Comparison of ENCODE assay signal across 24 mouse cellular contexts in the genomic region with DNA sequence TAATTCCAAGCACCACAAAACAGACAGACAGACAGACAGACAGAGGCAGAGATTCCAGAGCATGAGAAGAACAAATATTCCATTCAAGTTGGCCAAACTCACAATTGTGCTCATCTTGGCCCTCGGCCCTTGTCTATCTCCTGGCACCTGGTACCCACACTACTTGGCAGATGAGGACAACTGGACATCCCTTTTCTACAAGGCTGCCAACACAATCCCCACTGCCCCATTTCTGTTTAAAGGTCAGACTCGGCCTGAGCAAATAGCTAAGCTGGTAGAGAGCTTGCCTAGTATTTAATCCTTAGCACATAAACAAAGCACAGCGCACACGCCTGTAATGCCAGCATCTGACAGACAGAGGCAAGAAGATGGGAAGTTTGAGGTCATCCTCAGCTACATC. TPM values are rescaled to one million over a fixed set of nuclear protein-coding genes. Genes with fewer than 3 reads are reported as not detected.
DNase-seq lines count a peak whose midpoint lies in the region; ATAC-seq lines count a peak whose summit lies in the region.
"Had no signal": no experiment of that assay in that cellular context is flagged by ENCODE, and none has a peak within 500 bp of the region (broad histone marks: within the 10 kb centered on the region; RNA-seq: fewer than 3 reads in every experiment).

No protein-coding gene starts in this region.

- peaks cover 25% of the 10 kb centered on the region; the same call in 1 of the 2 replicates for H3K4me1 ChIP-seq in kidney, embryonic 14.5 days (ENCODE audit: control insufficient read depth, insufficient read depth, low read length)
- H3K4me1 ChIP-seq in midbrain, embryonic 11.5 days (ENCODE audit: control insufficient read depth, insufficient read depth, low read length) = no peaks in the 10 kb centered on the region
- H3K4me1 ChIP-seq in midbrain, embryonic 10.5 days = peaks cover 15% of the 10 kb centered on the region

- no peak overlapping the region for H3K27ac ChIP-seq in kidney, embryonic 14.5 days (ENCODE audit: low read depth, low read length)
- no peak overlapping the region for H3K27ac ChIP-seq in midbrain, embryonic 11.5 days (ENCODE audit: low read depth, low read length)
- H3K27ac ChIP-seq in midbrain, embryonic 10.5 days (replicated peaks) = no peak overlapping the region
- H3K27ac ChIP-seq: forebrain, embryonic 10.5 days; forebrain, embryonic 13.5 days; heart, embryonic 10.5 days; hindbrain, embryonic 12.5 days; hindbrain, embryonic 15.5 days had no signal

- DNase-seq in heart, postnatal 10 days = peak; percentile 14 to 26
- DNase-seq in heart, adult 8-10 months (ENCODE audit: low spot score) = no peak
- peak; percentile 8 to 13 for DNase-seq in kidney, postnatal 36 days
- peak; percentile 56 for DNase-seq in midbrain, embryonic 11.5 days (ENCODE audit: low spot score, missing footprints)
- no peak for DNase-seq in midbrain, embryonic 10.5 days (ENCODE audit: low spot score)
- no peak for DNase-seq in c-Kit-positive CD71-positive TER-119-positive erythroid progenitor cells, embryonic 14.5 days (ENCODE audit: low spot score)
- DNase-seq: adrenal gland, postnatal 25 days; cerebellum, adult 18-20 months; cerebellum, adult 9-10 months; cerebellum, postnatal 14 days; gastrocnemius, postnatal 25 days had no signal

- no peak overlapping the region for H3K4me3 ChIP-seq in kidney, embryonic 14.5 days (ENCODE audit: low read length)
- no peak overlapping the region for H3K4me3 ChIP-seq in midbrain, embryonic 11.5 days (ENCODE audit: low read depth, low read length)
- no peak overlapping the region for H3K4me3 ChIP-seq in midbrain, embryonic 10.5 days
- H3K4me3 ChIP-seq: forebrain, embryonic 10.5 days; forebrain, embryonic 13.5 days; heart, embryonic 10.5 days; heart, embryonic 13.5 days; hindbrain, embryonic 12.5 days; hindbrain, embryonic 15.5 days had no signal

- intact Hi-C loops in heart, postnatal 10 days (cut with DNase I) = no loop called here

- H3K36me3 ChIP-seq in kidney, embryonic 14.5 days (ENCODE audit: control insufficient read depth, insufficient read depth, low read length) = no peaks in the 10 kb centered on the region
- no peaks in the 10 kb centered on the region for H3K36me3 ChIP-seq in midbrain, embryonic 11.5 days (ENCODE audit: control insufficient read depth, insufficient read depth, low read length)
- H3K36me3 ChIP-seq in midbrain, embryonic 10.5 days = no peaks in the 10 kb centered on the region
- H3K36me3 ChIP-seq: forebrain, embryonic 10.5 days; hindbrain, embryonic 12.5 days; hindbrain, embryonic 15.5 days had no signal

- no peak for ATAC-seq in kidney, embryonic 14.5 days (ENCODE audit: low FRiP score, low TSS enrichment)
- no peak for ATAC-seq in midbrain, embryonic 11.5 days (ENCODE audit: low FRiP score)
- ATAC-seq: activated CD4-positive, CD25-positive, alpha-beta regulatory T cell, adult 4 months; CD4-positive, CD25-positive, alpha-beta regulatory T cell, adult 4 months; forebrain, embryonic 13.5 days; forebrain, embryonic 16.5 days had no signal

- WGBS in kidney, embryonic 14.5 days = 86% methylated on average over 4 of the region's 4 CpGs
- WGBS in midbrain, embryonic 11.5 days = 81% methylated on average over 4 of the region's 4 CpGs
- WGBS in midbrain, embryonic 10.5 days = 84% methylated on average over 4 of the region's 4 CpGs

- no peaks in the 10 kb centered on the region for H3K9me3 ChIP-seq in kidney, embryonic 14.5 days (ENCODE audit: control insufficient read depth, low read length)
- no peaks in the 10 kb centered on the region for H3K9me3 ChIP-seq in midbrain, embryonic 11.5 days (ENCODE audit: control insufficient read depth, low read length)
- no peaks in the 10 kb centered on the region for H3K9me3 ChIP-seq in midbrain, embryonic 10.5 days (replicated peaks)
- H3K9me3 ChIP-seq: forebrain, embryonic 10.5 days; forebrain, embryonic 13.5 days; heart, embryonic 10.5 days; heart, embryonic 13.5 days; hindbrain, embryonic 12.5 days; hindbrain, embryonic 15.5 days had no signal

- no peak overlapping the region for H3K9ac ChIP-seq in kidney, embryonic 14.5 days (ENCODE audit: low read depth, low read length)
- no peak overlapping the region for H3K9ac ChIP-seq in midbrain, embryonic 11.5 days (ENCODE audit: low read length)
- H3K9ac ChIP-seq: forebrain, embryonic 13.5 days; hindbrain, embryonic 12.5 days; hindbrain, embryonic 15.5 days had no signal

- no peaks in the 10 kb centered on the region for H3K27me3 ChIP-seq in kidney, embryonic 14.5 days (ENCODE audit: control insufficient read depth, insufficient read depth, low read length)
- H3K27me3 ChIP-seq in midbrain, embryonic 11.5 days (ENCODE audit: control insufficient read depth, insufficient read depth, low read length) = no peaks in the 10 kb centered on the region
- H3K27me3 ChIP-seq in midbrain, embryonic 10.5 days (ENCODE audit: low read depth, poor library complexity, severe bottlenecking) = peaks cover 6% of the 10 kb centered on the region
- H3K27me3 ChIP-seq: heart, embryonic 13.5 days; hindbrain, embryonic 15.5 days had no signal

- H3K4me2 ChIP-seq in kidney, embryonic 14.5 days (replicated peaks; ENCODE audit: low read depth, low read length) = no peak overlapping the region
- no peak overlapping the region for H3K4me2 ChIP-seq in midbrain, embryonic 11.5 days
- H3K4me2 ChIP-seq: forebrain, embryonic 13.5 days; hindbrain, embryonic 12.5 days; hindbrain, embryonic 15.5 days had no signal

RNA-seq across cellular contexts. Expression of gene Apoh, which starts 7.6 kb away (rescaled TPM):
- under 1 TPM in 1 of 2 experiments, not detected in 1; 0.22 TPM for total RNA-seq in heart, postnatal 10 days (2021)
- not detected for total RNA-seq in heart, adult 8-10 months (2022)
- polyA plus RNA-seq in kidney, embryonic 14.5 days (2014; fragmentation: Nextera tagmentation; extraction: Ambion mirVana) = not detected in 2 replicates
- not detected in 2 replicates for polyA plus RNA-seq in midbrain, embryonic 11.5 days (2014; fragmentation: Nextera tagmentation; extraction: Ambion mirVana)
- not detected in 2 replicates for polyA plus RNA-seq in midbrain, embryonic 10.5 days (2016; fragmentation: Nextera tagmentation; extraction: Ambion mirVana)
- total RNA-seq: adrenal gland, postnatal 25 days; hematopoietic stem cell, adult 5-6 weeks; MEL had no signal
- polyA plus RNA-seq: activated CD4-positive, CD25-positive, alpha-beta regulatory T cell, adult 4 months; CD4-positive, CD25-positive, alpha-beta regulatory T cell, adult 4 months; forebrain, embryonic 10.5 days; intestine, embryonic 14.5 days had no signal

RNA-seq across cellular contexts. Expression of gene Prkca, which starts 8.2 kb away (rescaled TPM):
- total RNA-seq in heart, postnatal 10 days (2021) = 10 to 100 TPM; 44.8 to 52.4 TPM
- 10 to 100 TPM; 28.2 to 38.1 (median 33.4) TPM for total RNA-seq in heart, adult 8-10 months (2022)
- polyA plus RNA-seq in kidney, embryonic 14.5 days (2014; fragmentation: Nextera tagmentation; extraction: Ambion mirVana) = 6.7 and 10.9 TPM in 2 replicates
- 3.3 and 4.5 TPM in 2 replicates for polyA plus RNA-seq in midbrain, embryonic 11.5 days (2014; fragmentation: Nextera tagmentation; extraction: Ambion mirVana)
- polyA plus RNA-seq in midbrain, embryonic 10.5 days (2016; fragmentation: Nextera tagmentation; extraction: Ambion mirVana) = 2.5 and 2.6 TPM in 2 replicates

Comparison
In these comparisons a context has a peak if more than half of its experiments do, and no peak if none do; other contexts are left out.
1. DNase-seq: peak in heart, postnatal 10 days (2 of 2), kidney, postnatal 36 days (2 of 2) and midbrain, embryonic 11.5 days (single experiment); none in heart, adult 8-10 months (single experiment), midbrain, embryonic 10.5 days (single experiment) and c-Kit-positive CD71-positive TER-119-positive erythroid progenitor cells, embryonic 14.5 days (single experiment).